ENCODE assay signal across 10 mouse cellular contexts in the genomic region with DNA sequence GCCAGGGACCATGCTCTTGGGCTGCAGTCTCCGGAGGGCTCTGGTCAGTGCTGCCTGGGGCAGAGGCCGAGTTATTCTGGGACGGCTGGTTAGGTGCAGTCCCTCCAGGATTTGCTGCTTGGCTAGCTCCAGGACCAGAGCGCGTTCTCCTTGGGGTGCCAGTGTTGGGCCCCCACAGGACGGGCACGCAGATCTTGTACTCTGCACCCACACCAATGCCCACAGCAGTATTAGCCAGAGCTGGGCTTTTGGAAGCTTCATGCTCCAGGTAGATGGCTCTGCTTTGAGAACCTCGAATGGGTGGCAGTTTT. TPM values are rescaled to one million over a fixed set of nuclear protein-coding genes. Genes with fewer than 3 reads are reported as not detected.
A peak's percentile ranks its signal among the peaks of the same experiment; 100 is the strongest.
DNase-seq lines count a peak whose midpoint lies in the region; ATAC-seq and TF ChIP-seq lines count a peak whose summit lies in the region.
"Had no signal": no experiment of that assay in that cellular context is flagged by ENCODE, and none has a peak within 500 bp of the region (broad histone marks: within the 10 kb centered on the region; RNA-seq: fewer than 3 reads in every experiment).

No protein-coding gene starts in this region.

- H3K4me2 ChIP-seq in lung, embryonic 14.5 days: peak overlapping the region; percentile 55
- H3K4me2 ChIP-seq in limb, embryonic 13.5 days (replicated peaks): peak overlapping the region; percentile 60
- peak overlapping the region; percentile 21; the same call in 1 of the 2 replicates for H3K4me2 ChIP-seq in neural tube, embryonic 14.5 days (ENCODE audit: low read depth, low read length)

- no peak for TF ChIP-seq POLR2A in lung, adult 2 months (IDR thresholded peaks at IDR 0.05; ENCODE audit: borderline replicate concordance, extremely low read depth, low read depth, low read length)

- no peaks in the 10 kb centered on the region for H3K27me3 ChIP-seq in lung, embryonic 14.5 days (ENCODE audit: insufficient read depth, low read length)
- no peaks in the 10 kb centered on the region for H3K27me3 ChIP-seq in limb, embryonic 13.5 days
- H3K27me3 ChIP-seq in neural tube, embryonic 14.5 days (ENCODE audit: control insufficient read depth, insufficient read depth, low read length): no peaks in the 10 kb centered on the region; the same call in 1 of the 2 replicates

- no peak for ATAC-seq in lung, embryonic 14.5 days (ENCODE audit: insufficient read depth)
- ATAC-seq in limb, embryonic 13.5 days (ENCODE audit: low FRiP score, low read depth): no peak
- ATAC-seq in neural tube, embryonic 14.5 days (ENCODE audit: low read depth): peak; percentile 6; the same call in 1 of the 2 replicates

- no peak overlapping the region for H3K27ac ChIP-seq in lung, embryonic 14.5 days (ENCODE audit: low read depth)
- no peak overlapping the region for H3K27ac ChIP-seq in limb, embryonic 13.5 days
- H3K27ac ChIP-seq in neural tube, embryonic 14.5 days (ENCODE audit: low read depth, low read length): no peak overlapping the region

- no peak; the same call in 1 of the 2 replicates for TF ChIP-seq CTCF in lung, embryonic 14.5 days (IDR thresholded peaks at IDR 0.05; ENCODE audit: low read depth)
- no peak for TF ChIP-seq CTCF in lung, adult 2 months (IDR thresholded peaks at IDR 0.05; ENCODE audit: insufficient read depth, low read length)

- H3K36me3 ChIP-seq in lung, embryonic 14.5 days (ENCODE audit: insufficient read depth): no peaks in the 10 kb centered on the region
- no peaks in the 10 kb centered on the region for H3K36me3 ChIP-seq in limb, embryonic 13.5 days
- no peaks in the 10 kb centered on the region for H3K36me3 ChIP-seq in neural tube, embryonic 14.5 days (ENCODE audit: control insufficient read depth, insufficient read depth, low read length)

- H3K9me3 ChIP-seq in lung, embryonic 14.5 days (ENCODE audit: low read depth, low read length): no peaks in the 10 kb centered on the region
- no peaks in the 10 kb centered on the region for H3K9me3 ChIP-seq in limb, embryonic 13.5 days
- no peaks in the 10 kb centered on the region for H3K9me3 ChIP-seq in neural tube, embryonic 14.5 days (ENCODE audit: control insufficient read depth, low read length)

- WGBS in lung, embryonic 14.5 days: 79% methylated on average over 8 of the region's 8 CpGs
- 87% methylated on average over 8 of the region's 8 CpGs for WGBS in lung, adult 2 months
- WGBS in limb, embryonic 13.5 days: 76% methylated on average over 8 of the region's 8 CpGs
- WGBS in neural tube, embryonic 14.5 days: 83% methylated on average over 8 of the region's 8 CpGs

- no peaks in the 10 kb centered on the region for H3K4me1 ChIP-seq in lung, embryonic 14.5 days (ENCODE audit: insufficient read depth)
- no peaks in the 10 kb centered on the region for H3K4me1 ChIP-seq in lung, adult 2 months (ENCODE audit: control insufficient read depth, insufficient read depth, low read length)
- H3K4me1 ChIP-seq in limb, embryonic 13.5 days: peaks cover 12% of the 10 kb centered on the region
- no peaks in the 10 kb centered on the region for H3K4me1 ChIP-seq in neural tube, embryonic 14.5 days (ENCODE audit: control insufficient read depth, insufficient read depth, low read length)

- peak; percentile 87 for DNase-seq in heart, adult 11 months
- DNase-seq in heart, postnatal 4 days: no peak
- DNase-seq in lung, embryonic 14.5 days: no peak
- no peak for DNase-seq in lung, adult 2 months
- no peak for DNase-seq in retina, postnatal 1 day
- DNase-seq in adrenal gland, adult (ENCODE audit: inconsistent age in 2 of 2, low spot score in 1 of 2): no peak

- no peak overlapping the region for H3K9ac ChIP-seq in lung, embryonic 14.5 days
- peak overlapping the region; percentile 53; the same call in 1 of the 2 replicates for H3K9ac ChIP-seq in limb, embryonic 13.5 days
- no peak overlapping the region for H3K9ac ChIP-seq in neural tube, embryonic 14.5 days (replicated peaks; ENCODE audit: low read depth, low read length)

- no peak overlapping the region for H3K4me3 ChIP-seq in lung, embryonic 14.5 days (ENCODE audit: low read depth, low read length)
- no peak overlapping the region for H3K4me3 ChIP-seq in lung, adult 2 months (replicated peaks; ENCODE audit: extremely low read depth, low read depth, low read length)
- H3K4me3 ChIP-seq in limb, embryonic 13.5 days: peak overlapping the region; percentile 27; the same call in 1 of the 2 replicates
- H3K4me3 ChIP-seq in neural tube, embryonic 14.5 days (ENCODE audit: low read depth, low read length): no peak overlapping the region

RNA-seq across cellular contexts. Expression of gene Inhbe, which starts 3.0 kb away (rescaled TPM):
- total RNA-seq in heart, postnatal 4 days (2021): not detected
- 0.04 TPM in 1 of 2 replicates, not detected in the other for polyA plus RNA-seq in lung, embryonic 14.5 days (2014; fragmentation: Nextera tagmentation; extraction: Ambion mirVana)
- 0.02 TPM in 1 of 2 replicates, not detected in the other for polyA plus RNA-seq in lung, adult 2 months (2012; rRNA removed)
- polyA plus RNA-seq in limb, embryonic 13.5 days (2015; fragmentation: Nextera tagmentation; extraction: Ambion mirVana): 0.04 and 0.05 TPM in 2 replicates
- 0.05 and 0.09 TPM in 2 replicates for polyA plus RNA-seq in neural tube, embryonic 14.5 days (2014; fragmentation: Nextera tagmentation; extraction: Ambion mirVana)
- total RNA-seq: left cerebral cortex, postnatal 4 days had no signal

RNA-seq across cellular contexts. Expression of gene Gli1, which starts 9.5 kb away (rescaled TPM):
- 1 to 10 TPM; 4.0 to 4.1 TPM for total RNA-seq in heart, postnatal 4 days (2021)
- 14.7 and 16.9 TPM in 2 replicates for polyA plus RNA-seq in lung, embryonic 14.5 days (2014; fragmentation: Nextera tagmentation; extraction: Ambion mirVana)
- polyA plus RNA-seq in lung, adult 2 months (2012; rRNA removed): 11.1 and 11.2 TPM in 2 replicates
- 14.8 and 16.5 TPM in 2 replicates for polyA plus RNA-seq in limb, embryonic 13.5 days (2015; fragmentation: Nextera tagmentation; extraction: Ambion mirVana)
- 0.87 and 1.5 TPM in 2 replicates for polyA plus RNA-seq in neural tube, embryonic 14.5 days (2014; fragmentation: Nextera tagmentation; extraction: Ambion mirVana)

RNA-seq across cellular contexts. Expression of gene Inhbc, which starts 19.0 kb away (rescaled TPM):
- total RNA-seq in heart, postnatal 4 days (2021): not detected
- polyA plus RNA-seq in lung, embryonic 14.5 days (2014; fragmentation: Nextera tagmentation; extraction: Ambion mirVana): not detected in 2 replicates
- polyA plus RNA-seq in lung, adult 2 months (2012; rRNA removed): not detected in 2 replicates
- polyA plus RNA-seq in limb, embryonic 13.5 days (2015; fragmentation: Nextera tagmentation; extraction: Ambion mirVana): not detected in 2 replicates
- not detected in 2 replicates for polyA plus RNA-seq in neural tube, embryonic 14.5 days (2014; fragmentation: Nextera tagmentation; extraction: Ambion mirVana)
- total RNA-seq: left cerebral cortex, postnatal 4 days had no signal
- polyA plus RNA-seq: gonadal fat pad, adult 2 months had no signal

RNA-seq across cellular contexts. Expression of gene R3hdm2, which starts 28.9 kb away (rescaled TPM):
- 100 to 1,000 TPM; 115 to 116 TPM for total RNA-seq in heart, postnatal 4 days (2021)
- 31.9 and 33.8 TPM in 2 replicates for polyA plus RNA-seq in lung, embryonic 14.5 days (2014; fragmentation: Nextera tagmentation; extraction: Ambion mirVana)
- 90.3 and 129 TPM in 2 replicates for polyA plus RNA-seq in lung, adult 2 months (2012; rRNA removed)
- 43.3 and 54.5 TPM in 2 replicates for polyA plus RNA-seq in limb, embryonic 13.5 days (2015; fragmentation: Nextera tagmentation; extraction: Ambion mirVana)
- polyA plus RNA-seq in neural tube, embryonic 14.5 days (2014; fragmentation: Nextera tagmentation; extraction: Ambion mirVana): 35.9 and 36.2 TPM in 2 replicates

RNA-seq across cellular contexts. Expression of gene Arhgap9, which starts 29.5 kb away (rescaled TPM):
- total RNA-seq in heart, postnatal 4 days (2021): 1 to 10 TPM; 2.0 to 2.9 TPM
- polyA plus RNA-seq in lung, embryonic 14.5 days (2014; fragmentation: Nextera tagmentation; extraction: Ambion mirVana): 3.2 and 4.2 TPM in 2 replicates
- polyA plus RNA-seq in lung, adult 2 months (2012; rRNA removed): 18.2 and 19.2 TPM in 2 replicates
- 5.2 and 5.4 TPM in 2 replicates for polyA plus RNA-seq in limb, embryonic 13.5 days (2015; fragmentation: Nextera tagmentation; extraction: Ambion mirVana)
- polyA plus RNA-seq in neural tube, embryonic 14.5 days (2014; fragmentation: Nextera tagmentation; extraction: Ambion mirVana): 0.42 and 1.1 TPM in 2 replicates
